Mouse (Mus musculus) adrenal gland, adult (tissue): ENCODE measurements at regions not wholly inside any gene's neighbourhood (a gene's known extent, or its start where the extent isn't known, plus 50 kb on each side); places are given as distances from the start of the nearest gene placed in this dataset.

Experiments
- DNase-seq, 2 experiments: peaks; one replicate each; pipeline ENCODE4 v3.0.0; 2022 to 2023; ENCODE audit warnings: low spot score in 1 of 2; ENCODE audit not compliant: inconsistent age in 2 of 2

DNA sequence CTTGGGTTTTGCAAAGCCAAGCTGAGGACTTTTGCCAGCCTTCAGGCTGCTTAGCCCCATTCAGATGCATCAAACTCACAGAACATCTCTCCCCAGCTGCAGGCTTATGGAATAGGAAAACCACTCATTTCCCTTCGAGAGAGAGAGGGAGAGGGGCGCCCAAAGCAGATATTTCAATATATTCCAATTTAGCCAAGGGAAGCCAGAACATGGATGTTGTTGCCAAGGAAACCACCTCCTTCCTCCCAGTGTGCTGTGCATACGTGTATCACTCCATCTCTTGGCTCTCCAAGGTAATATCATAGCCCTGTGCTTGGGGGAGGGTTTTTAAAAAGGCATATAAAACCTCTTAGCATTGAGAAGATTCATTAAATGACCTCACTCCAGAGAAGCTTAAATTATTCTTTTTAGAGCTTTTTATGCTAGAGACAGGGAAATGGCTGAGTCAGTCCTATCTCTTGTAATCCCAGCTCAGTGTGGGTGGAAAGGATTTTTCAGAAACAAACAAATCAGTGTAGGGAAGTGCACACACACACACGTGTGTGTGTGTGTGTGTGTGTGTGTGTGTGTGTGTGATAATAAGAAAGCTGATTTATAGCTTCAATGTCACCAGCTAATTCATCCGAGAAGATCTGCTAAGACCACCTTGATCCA is 245.1 kb downstream of the Rps24 start:
- DNase-seq, result no peak

DNA sequence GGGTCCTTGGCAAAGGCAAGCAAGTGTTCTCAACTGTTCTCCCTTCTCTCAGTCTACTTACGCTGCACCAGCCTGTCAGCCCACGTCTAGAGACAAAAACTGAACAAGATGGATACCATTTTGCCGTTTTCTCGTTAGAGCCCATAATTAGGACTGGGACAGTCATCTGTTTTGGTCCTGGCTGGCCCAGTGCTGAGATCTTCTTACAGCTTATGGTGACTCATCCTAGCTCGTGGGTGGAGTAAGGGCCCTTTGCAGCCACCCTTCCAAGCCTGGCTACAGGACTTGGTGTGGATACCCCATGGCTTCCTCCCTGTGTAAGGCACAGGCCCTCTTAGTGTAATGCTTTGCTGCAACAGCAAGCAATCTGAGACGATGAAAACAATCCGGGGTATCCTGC is 246.4 kb downstream of the Rps24 start:
- DNase-seq, result no peak

DNA sequence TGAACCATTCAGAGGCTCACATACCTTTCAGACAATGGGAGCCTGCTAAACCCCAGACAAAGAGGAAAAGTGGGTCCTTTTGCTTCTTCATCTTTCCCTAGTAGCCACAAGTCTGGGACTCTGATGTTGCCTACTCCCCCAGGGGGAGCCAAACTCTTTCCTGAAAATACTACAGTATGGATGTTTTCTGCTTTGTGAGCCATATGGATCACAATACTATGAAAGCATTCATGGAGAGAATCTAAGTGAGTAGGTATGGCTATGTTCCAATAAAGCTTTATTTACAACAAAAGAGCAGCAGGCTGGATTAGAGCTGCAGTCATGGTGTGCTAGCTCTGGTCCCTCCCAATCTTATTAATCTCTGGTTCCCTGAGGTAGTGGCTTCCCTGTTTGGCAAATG is 251.9 kb downstream of the Rps24 start:
- no peak for DNase-seq

DNA sequence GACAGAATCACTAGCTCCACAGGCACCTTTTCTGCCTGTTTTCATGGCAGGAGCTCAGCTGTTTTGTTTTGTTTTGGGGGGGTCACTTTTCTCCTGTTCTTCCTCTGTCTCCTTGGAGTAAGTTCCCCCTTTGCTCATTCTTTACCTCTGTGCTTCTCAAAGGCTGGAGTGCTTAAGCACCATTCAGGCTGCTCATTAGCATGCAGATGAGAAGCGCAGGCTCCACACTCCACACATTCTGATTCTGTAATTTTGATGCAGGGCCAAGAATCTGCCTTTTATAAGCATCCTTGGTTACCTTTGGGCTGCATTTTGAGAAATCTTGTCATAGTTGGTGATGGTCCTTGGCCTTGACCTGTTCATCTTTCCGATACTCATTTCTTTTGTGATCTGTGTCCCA is 257.5 kb downstream of the Rps24 start:
- no peak for DNase-seq

DNA sequence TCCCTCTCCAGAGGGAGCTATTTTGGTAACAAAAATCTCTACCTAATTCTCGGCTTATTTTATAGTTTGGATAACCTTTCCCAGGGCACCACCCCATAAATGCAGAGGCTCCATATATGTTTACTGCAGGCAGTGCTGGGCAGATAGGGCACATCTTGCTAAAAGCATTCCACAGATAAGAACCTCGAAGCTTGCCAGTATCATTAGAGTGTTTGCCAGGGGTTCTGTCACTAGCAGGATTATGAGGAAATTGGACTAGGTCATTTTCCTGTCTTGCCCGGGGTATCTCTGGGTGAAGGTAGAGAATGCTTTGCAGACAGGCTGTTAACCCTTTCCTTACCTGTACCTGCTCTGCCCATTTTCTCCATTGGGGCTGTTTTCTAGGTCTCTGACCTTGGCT is 258.8 kb downstream of the Rps24 start:
- DNase-seq, result peak; percentile 16 to 80

DNA sequence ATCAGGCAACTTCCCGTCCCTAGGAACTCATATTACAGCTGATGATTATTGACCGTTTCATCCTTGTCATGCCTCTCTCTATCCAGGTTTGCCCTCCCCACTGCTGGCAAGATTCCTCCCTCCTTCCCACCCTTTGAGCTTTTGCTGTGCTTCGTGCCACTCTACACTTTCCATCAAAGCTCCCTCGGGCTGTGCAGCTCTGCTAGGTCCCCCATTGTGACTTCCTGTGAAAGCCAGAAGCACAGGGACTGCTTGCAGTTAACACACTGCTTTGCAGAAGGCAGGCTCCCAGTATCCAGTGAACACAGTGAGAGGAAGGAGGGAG is 260.5 kb downstream of the Rps24 start:
- no peak for DNase-seq

DNA sequence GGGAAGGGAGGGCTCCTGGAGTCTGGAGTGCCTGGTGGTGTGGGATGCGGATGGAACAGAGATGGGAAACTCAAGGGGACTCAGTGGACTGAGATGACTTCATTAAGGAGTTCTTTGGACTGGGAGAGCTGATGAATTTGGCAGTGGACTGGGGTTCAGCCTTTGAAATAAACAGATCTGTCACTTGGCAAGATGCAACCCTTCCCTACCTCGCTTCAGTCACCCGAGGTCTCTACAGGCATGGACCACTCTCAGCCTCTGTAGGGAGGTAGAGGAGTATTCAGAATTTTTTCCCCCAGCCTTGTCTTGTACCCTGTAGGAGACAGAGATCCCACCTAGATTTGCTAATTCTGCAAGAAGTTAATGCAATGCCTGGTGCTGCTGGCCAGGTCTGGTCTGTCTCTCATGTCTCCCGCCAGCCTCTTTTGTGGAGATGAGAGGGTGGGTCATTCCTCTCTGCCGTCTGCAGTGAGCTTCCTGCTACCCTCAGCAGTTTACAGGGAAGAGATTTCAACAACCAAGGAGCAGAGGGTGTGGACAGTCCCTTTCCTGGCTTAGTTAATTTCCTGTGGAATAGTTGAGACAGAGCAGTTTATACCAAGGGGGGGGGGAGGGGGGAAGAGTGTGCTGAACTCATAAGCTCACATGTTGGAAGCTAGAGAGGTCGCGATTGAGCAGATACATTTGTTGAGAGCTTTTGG is 261.0 kb downstream of the Rps24 start:
- peak in 1 of 2 experiments; percentile 43 for DNase-seq

DNA sequence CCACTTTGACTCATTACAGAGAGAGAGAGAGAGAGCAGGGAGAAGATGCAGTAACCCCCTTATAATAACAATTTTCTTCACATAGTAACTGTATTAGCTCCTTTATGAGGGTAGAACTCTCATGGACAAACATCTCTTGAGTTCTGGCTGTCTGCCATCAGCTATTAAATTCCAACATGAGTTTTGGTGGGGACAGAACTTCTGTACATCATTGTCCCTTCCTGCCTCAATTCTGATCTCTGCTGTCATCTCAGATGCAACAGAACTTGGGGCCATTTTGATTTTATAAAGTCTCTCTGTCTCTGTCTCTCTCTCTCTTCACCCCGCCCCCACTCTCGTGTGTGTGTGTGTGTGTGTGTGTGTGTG is 261.6 kb downstream of the Rps24 start:
- DNase-seq, result no peak

DNA sequence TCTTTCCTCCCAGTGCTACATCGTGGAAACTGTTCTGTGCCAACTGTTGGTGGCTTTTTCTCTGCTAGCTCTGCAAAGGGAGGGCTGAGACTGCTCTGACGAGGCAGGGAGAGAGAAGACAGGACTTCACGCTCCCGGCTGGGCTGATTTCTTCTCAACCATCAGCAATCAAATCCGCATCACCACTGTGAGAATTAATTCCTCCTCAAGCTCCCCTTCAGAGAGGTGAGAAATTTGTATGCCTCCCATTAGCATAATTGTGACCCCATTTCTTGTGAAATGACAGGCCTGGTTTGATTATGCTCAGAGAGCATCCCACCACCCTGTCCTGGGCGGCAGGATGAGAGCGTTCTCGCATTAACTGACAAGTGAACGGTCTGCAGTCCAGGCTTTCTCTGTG is 262.4 kb downstream of the Rps24 start:
- DNase-seq, result no peak

DNA sequence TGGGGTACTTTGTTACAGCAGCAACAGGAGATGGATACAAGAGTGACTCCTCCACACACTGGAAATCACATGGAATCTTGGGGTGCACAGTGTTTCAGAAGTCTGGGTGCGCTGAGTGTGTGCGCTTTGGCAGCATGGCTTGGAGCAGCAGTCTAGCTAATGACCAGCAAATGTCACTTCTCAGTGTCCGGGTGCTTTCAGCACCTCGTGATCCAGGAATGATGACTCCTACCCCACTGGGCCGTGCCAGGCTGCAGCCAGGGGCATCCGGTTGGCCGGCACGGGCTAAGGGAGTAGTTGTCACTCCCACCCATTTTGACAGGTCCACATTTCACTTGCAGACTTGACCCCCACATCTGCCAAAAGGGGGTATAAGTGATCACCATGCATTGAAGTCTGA is 264.3 kb downstream of the Rps24 start:
- DNase-seq, result no peak

DNA sequence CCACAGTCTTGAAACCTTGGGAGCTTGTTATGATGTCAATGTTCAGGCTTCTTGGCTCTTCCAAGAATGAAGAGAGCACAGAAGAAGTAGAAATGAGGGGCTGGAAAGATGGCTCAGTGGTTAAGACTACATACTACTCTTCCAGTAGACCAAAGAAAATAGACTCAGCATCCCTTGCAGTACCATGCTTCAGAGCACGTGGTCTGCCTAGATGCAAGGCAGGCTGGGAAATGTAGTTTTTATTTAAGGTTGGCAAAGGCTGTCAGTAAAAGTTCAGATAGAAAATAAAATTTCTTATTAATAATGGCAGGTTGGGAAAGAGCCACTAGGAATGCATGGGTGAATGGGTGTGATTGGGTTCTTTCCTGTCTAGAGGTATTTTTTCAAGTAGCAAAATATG is 267.8 kb downstream of the Rps24 start:
- no peak for DNase-seq

DNA sequence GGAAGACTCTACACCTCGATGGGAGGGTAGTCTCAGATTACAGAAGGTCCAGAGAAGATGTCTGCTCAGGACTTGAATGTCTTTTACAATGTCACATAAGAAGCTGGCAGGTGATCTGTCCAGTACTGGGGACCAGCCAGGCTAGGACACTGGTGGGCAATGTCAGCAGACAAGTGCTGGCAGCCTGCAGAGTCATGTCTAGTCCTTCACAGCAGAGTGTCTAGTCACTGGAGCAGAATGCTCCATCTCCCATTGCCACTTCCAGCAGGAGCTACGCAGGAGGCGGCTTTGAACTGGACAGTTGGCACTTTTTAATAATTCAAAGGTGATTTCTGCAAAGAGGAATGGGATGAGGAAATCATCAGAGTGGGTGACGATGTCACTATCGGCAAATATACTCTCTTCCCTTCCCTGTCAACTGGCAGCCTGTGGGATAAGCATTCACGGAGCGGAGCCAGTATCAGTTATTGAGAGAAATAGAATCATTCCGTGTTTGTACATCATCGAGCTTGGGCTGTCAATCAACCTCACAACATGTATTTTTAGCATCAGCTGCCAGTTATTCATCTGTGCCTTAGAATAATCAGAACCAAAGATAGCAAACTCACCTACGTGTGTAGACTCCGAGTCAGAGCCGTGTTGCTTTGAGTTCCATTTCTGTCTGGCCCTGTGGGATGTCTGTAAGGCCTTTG is 268.6 kb downstream of the Rps24 start:
- no peak for DNase-seq

DNA sequence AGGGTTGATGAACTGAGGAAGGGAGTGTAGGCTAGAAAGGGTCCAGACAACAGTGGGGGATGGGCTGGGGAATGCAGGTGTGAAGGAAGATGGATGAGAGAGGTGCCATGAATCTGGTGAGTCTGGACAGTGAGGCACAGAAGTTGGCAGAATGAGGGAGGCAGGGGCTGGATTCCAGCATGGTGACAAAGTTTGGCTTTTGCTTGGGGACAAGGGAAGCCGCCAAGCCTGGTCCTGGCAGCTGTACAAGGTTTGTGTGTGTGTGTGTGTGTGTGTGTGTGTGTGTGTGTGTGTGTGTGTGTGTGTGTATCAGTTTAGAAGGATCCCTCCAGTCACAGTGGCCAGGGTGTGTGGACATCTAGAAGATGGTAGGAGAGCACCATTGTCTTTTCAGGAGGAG is 270.4 kb downstream of the Rps24 start:
- DNase-seq, result no peak

DNA sequence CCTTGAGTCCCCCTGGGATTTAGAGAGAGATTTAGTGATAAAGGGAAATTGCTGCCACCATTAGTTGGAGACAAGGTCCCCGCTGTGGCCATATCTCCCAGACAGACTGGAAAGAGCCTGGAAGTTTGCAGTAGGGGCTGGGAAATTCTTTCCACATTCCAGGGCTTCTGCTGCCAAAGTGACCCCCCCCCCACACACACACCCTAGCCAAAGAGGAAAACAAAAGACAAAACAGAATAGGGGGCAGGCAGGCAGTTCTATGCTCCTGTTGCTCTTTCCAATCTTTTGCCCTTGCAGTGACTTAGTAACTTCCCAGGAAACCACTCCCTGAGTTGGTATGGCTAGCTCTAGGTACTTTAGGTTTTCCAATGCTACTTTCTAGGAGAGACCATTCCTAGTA is 270.9 kb downstream of the Rps24 start:
- no peak for DNase-seq

DNA sequence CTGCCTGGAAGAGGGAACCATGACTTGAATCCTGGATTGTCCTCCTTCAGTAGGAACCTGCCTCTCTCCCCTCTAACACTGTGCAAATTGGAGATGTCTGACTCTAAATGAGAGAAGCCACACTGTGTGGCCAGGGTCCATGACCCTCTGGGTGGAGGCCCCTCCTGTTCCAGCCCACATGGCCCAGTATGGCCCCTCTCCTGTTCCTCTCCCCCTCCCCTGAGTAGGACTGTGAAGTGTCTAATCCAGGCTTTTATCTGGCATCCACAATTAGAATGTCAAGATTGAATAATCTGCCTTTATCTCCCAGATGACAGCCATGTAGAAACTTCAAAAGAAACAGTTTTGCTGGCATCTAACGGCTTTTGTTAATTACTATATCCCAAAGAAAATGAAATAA is 274.0 kb downstream of the Rps24 start:
- no peak for DNase-seq

DNA sequence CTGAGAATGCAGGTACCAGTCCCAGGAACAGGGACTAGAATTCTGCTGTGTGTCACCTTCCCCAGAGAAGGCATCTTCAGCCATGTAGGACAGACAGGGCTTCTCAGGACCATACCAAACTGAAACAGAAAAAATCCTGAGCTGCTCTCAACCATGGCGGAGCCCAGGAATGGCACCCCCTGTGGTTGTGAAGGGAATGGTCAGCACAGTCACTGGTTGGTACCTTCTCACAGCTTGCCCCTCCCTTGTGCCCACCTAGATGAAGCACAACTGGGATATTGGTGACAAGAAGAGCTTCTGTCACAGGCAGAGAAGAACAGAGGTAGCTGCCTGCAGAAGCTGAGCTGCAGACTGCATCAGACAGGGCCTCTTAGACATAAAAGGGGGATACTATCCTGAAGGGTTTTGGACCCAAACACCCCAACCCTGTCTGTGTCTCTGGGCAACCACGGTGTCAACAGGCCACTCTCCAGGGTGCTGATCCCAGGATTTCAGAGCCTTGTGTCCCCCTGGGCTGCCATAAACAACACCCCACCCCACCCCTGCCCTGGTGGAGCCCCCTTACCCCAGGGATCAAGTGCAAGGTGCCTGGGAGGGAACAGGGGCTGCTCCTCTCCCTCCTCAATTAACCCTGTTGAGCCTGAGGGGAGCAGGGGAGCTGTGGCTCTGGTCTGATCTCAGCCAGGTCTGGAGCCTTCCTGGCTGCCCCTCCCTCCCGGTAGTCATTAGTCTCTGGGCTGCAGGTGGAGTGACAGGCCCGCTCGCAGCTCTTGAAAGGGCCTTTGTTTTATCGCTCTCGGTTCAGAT is 275.7 kb downstream of the Rps24 start:
- DNase-seq, result no peak

DNA sequence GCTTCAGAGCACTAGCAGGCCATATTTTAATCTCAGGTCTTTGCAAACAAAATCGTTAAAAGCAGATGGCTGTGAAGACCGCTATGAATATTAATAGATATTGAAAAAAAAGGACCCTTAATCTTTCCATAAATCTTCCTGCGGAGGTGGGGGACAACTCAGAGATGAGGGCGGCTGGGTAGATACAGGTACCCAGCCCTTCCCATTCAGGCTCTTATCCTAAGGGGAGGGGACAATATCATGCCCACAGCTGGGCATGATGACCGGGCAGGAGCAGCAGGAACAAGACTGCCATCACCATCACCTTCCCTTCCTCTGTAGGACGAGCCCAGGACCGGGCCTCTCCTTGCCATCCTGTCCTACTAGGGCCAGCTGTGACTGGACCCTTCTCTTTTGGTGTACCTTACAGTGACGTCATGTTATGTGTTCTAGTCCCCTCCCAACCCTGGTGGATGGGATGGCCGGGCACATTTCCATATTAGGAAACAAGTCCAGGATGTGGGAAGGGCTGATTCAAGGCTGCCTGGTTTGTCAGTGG is 276.4 kb downstream of the Rps24 start:
- DNase-seq, result no peak

DNA sequence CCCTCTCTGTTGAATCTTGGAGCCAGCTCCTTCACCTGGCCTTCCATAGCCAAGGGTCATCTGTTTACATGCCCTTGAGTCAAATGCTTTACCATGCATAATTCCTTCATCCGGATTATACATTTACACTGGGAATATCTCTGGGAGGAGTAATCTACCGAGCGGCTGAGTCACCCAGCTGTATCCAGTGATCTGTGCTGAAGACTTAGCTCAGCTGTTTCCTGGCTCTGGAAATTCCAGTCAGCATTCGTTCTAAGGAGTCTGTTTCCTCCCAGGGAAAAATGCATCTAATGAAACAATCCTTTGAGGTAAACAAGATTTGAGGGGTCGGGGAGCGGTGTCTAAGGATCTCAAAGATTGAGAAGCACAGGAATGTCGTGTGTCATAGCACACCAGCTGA is 276.9 kb downstream of the Rps24 start:
- DNase-seq, result no peak

DNA sequence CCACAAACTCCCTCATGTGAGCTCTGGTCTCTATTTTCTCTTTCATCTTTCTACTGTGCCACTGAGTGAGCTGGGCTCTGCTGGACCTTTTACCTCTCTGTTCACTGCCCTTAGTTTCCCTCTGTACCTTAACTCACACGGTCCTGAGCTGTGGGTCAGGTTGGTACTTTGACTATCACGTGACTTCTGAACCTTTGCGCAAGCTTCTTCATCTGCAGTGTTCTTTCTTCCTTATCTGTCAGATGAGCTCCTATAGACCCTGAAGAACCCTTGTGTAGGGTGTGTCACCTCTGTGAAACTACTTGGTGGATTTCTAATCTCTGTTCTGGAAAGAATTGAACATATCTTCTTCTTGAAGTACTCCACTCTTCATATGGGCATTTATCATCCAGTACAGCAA is 279.3 kb downstream of the Rps24 start:
- no peak for DNase-seq

DNA sequence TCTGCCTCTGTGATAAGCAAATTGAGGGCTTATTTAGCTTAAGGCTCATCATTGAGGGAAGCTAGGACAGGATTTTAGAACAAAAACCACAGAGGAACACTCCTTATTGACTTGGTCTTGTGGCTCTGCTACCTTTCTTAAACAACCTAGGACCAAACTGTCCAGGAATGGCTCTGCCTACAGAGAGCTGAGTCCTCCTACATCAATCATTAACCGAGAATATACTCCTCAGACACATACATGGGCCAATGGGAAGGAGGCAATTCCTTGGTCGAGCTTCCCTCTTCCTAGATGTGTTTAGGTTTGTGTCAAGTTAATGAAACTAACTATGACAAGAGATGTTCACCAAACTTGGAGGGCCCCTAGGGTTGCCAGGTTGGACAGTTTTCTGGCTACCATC is 279.8 kb downstream of the Rps24 start:
- DNase-seq, result no peak

DNA sequence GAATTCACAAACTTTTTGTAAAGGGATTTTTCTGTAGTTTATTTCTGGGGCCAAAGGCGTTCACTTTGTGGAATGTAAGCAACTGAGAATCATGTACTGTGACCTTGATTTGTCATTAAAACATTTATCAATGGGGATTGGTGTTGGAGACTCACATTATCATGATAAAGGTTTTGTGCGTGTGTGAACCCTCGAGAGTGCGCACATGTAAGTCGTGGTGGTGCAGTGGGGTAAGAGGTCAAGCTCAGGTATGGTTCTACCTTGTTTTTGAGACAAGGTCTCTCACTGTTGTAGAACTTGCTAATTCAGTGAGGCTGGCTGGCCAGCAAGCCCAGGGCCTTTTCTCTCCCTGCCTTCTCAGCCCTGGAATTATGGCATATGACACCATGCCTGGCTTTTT is 280.4 kb downstream of the Rps24 start:
- DNase-seq, result no peak

DNA sequence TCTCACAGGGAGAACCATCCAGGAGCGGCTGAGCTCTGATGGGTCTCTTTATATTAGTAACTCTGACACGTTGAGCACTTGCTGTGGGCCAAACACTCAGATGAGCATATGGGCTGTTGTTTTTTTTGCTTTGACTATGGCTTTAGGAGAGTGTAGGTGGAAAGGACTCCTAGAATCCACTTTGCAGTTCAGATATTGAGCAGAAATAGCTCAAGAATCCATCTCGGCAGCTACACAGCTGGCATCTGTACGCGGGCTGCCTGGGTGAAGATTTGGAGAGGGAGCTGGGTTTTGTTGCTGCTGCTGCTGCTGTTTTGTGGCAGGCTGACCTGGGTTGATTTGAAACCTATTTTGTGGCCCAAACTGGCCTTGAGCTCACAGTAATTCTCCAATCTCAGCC is 281.0 kb downstream of the Rps24 start:
- DNase-seq, result no peak
